Mouse (Mus musculus) cerebellum, adult 2 months (tissue): ENCODE measurements at regions not wholly inside any gene's neighbourhood (a gene's known extent, or its start where the extent isn't known, plus 50 kb on each side); places are given as distances from the start of the nearest gene placed in this dataset.

Experiments
- CTCF ChIP-seq: fragments of 200-500 bp; IDR thresholded peaks from 2 replicates; pipeline ENCODE4 v1.5.1; 2011; ENCODE audit warnings: low read depth, mild to moderate bottlenecking, control low read depth, low read length, moderate library complexity, borderline replicate concordance; ENCODE audit not compliant: insufficient read depth
- POLR2A ChIP-seq: fragments of 200-500 bp; IDR thresholded peaks from 2 replicates; pipeline ENCODE4 v1.6.1; 2011; ENCODE audit warnings: low read length, control low read depth, borderline replicate concordance; ENCODE audit not compliant: insufficient read depth

DNA sequence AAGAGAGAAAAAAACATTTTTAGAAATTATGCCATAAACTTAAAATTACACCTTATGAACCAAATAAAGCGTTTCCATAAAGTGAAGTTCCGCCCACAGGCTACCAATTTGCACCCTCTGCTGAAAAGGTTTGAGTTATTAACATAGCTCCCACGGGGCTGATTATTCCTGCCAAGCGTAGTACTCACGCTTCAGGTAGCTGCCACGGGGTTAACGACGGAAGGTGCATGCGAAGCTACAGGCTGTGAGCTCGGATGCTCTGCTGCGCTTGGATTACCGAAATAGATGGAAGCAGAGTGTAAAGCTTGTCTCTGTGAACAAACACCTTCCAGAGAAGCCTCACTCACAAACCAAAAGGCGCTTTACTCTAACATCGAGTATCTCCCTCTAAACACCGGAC, 109.9 kb upstream of the Pard3b start:
- no peak for TF ChIP-seq POLR2A
- no peak for TF ChIP-seq CTCF
